Mouse (Mus musculus) forebrain, postnatal 0 days (tissue): ENCODE measurements at regions not wholly inside any gene's neighbourhood (a gene's known extent, or its start where the extent isn't known, plus 50 kb on each side); places are given as distances from the start of the nearest gene placed in this dataset.
"Not testable (repeated sequence)": the region's sequence is repeated elsewhere in the genome, so short reads cannot be mapped to it uniquely, and the experiment has no call there.

ENCODE experiments used
- ATAC-seq: fragments of 200-750 bp; cut with Nextera tagmentation; 2 replicates; pipeline ENCODE4 v1.8.0; 2017; ENCODE audit warnings: mild to moderate bottlenecking, moderate library complexity
- DNase-seq: peaks from one replicate; pipeline ENCODE4 v3.0.0-alpha.2; 2015
- H3K27ac ChIP-seq: fragments of 300-500 bp; sonication (generic); 2 replicates; pipeline ENCODE4 v1.5.1; 2014; ENCODE audit warnings: low read depth, mild to moderate bottlenecking, antibody characterized with exemption, low read length, moderate library complexity, mixed read lengths
- H3K27me3 ChIP-seq: fragments of 300-500 bp; sonication (generic); 2 replicates; pipeline ENCODE4 v1.6.1; 2014; ENCODE audit warnings: mild to moderate bottlenecking, low read length, mixed read lengths; ENCODE audit not compliant: insufficient read depth
- H3K36me3 ChIP-seq: fragments of 300-500 bp; sonication (generic); 2 replicates; pipeline ENCODE4 v1.6.1; 2014; ENCODE audit warnings: mild to moderate bottlenecking, moderate library complexity; ENCODE audit not compliant: insufficient read depth
- H3K4me1 ChIP-seq: fragments of 300-500 bp; sonication (generic); 2 replicates; pipeline ENCODE4 v1.6.1; 2014; ENCODE audit warnings: antibody characterized with exemption; ENCODE audit not compliant: insufficient read depth
- H3K4me2 ChIP-seq: fragments of 300-500 bp; sonication (generic); 2 replicates; pipeline ENCODE4 v1.6.1; 2014; ENCODE audit warnings: low read depth, mild to moderate bottlenecking, moderate library complexity
- H3K4me3 ChIP-seq: fragments of 300-500 bp; sonication (generic); 2 replicates; pipeline ENCODE4 v1.5.1; 2014; ENCODE audit warnings: low read depth, low read length, mixed read lengths
- H3K9ac ChIP-seq: fragments of 300-500 bp; sonication (generic); 2 replicates; pipeline ENCODE4 v1.6.1; 2014; ENCODE audit warnings: mild to moderate bottlenecking
- H3K9me3 ChIP-seq: fragments of 300-500 bp; sonication (generic); 2 replicates; pipeline ENCODE4 v1.6.1; 2016; ENCODE audit warnings: low read length
- CTCF ChIP-seq: sonication (generic); IDR thresholded peaks from 2 replicates; pipeline ENCODE4 v1.5.1; 2016; ENCODE audit warnings: antibody characterized with exemption, control low read depth, low read depth
- WGBS: fragments of 180-500 bp; shearing (Covaris S2); extraction: QIAGEN DNeasy Blood & Tissue Kit; methylation state at CpG from one replicate; pipeline ENCODE4 v1.1.7; 2014; 5-methylcytosine and 5-hydroxymethylcytosine counted together

GRCm38 (mm10) chr5:148682553-148682952 is 130.0 kb upstream of the Ubl3 start:
- no peak overlapping the region for H3K27ac ChIP-seq
- WGBS = 97% methylated on average over 6 of the region's 6 CpGs
- no peak for TF ChIP-seq CTCF

DNA sequence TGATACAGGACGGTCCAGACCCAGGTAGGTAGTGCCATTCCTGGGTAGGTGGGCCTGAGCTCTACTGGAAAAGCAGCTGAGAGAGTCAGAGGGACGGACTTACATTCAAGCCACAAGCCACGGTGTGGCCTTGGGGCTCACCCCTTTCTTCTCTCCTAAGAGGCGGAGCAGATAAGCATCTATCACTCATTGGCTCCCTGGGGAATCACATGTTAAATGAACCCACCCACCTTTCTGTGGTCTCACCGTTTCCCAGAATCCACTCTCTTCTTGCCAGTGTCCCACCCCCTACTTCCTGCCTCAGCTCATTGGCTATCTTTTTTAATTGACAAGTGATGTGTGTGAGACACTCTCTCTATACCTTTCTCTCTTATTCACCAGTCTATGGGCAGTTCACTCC is 127.8 kb upstream of the Ubl3 start:
- Histone ChIP-seq H3K4me2 (no peak overlapping the region), H3K4me1 (no peaks in the 10 kb centered on the region), H3K27me3 (no peaks in the 10 kb centered on the region), H3K4me3 (no peak overlapping the region), H3K27ac (no peak overlapping the region), H3K9me3 (no peaks in the 10 kb centered on the region), H3K9ac (no peak overlapping the region), H3K36me3 (no peaks in the 10 kb centered on the region)
- WGBS = 91% methylated on average over 5 of the region's 5 CpGs
- DNase-seq (no peak), ATAC-seq (no peak)
- no peak for TF ChIP-seq CTCF

More at GRCm38 (mm10) chr5:148682553-148682952, 130.0 kb upstream of the Ubl3 start:
- ATAC-seq (no peak), DNase-seq (no peak)
- Histone ChIP-seq H3K27me3 (no peaks in the 10 kb centered on the region), H3K4me2 (no peak overlapping the region), H3K36me3 (no peaks in the 10 kb centered on the region), H3K9ac (no peak overlapping the region), H3K4me3 (no peak overlapping the region), H3K9me3 (no peaks in the 10 kb centered on the region), H3K4me1 (no peaks in the 10 kb centered on the region)

- WGBS = 95% methylated on average over 4 of the region's 4 CpGs
- Histone ChIP-seq H3K4me3 (no peak overlapping the region), H3K36me3 (no peaks in the 10 kb centered on the region), H3K9ac (no peak overlapping the region), H3K27me3 (no peaks in the 10 kb centered on the region), H3K4me2 (no peak overlapping the region), H3K27ac (no peak overlapping the region), H3K9me3 (no peaks in the 10 kb centered on the region), H3K4me1 (no peaks in the 10 kb centered on the region)
- DNase-seq = no peak
- ATAC-seq = no peak
- TF ChIP-seq CTCF = no peak
Observed at GRCm38 (mm10) chr5:148679586-148679985, 127.0 kb upstream of the Ubl3 start.

GRCm38 (mm10) chr5:148678285-148678937 is 125.8 kb upstream of the Ubl3 start:
- ATAC-seq, H3K27me3 ChIP-seq, H3K4me3 ChIP-seq, H3K36me3 ChIP-seq, H3K4me2 ChIP-seq, H3K9me3 ChIP-seq, DNase-seq, H3K4me1 ChIP-seq, H3K27ac ChIP-seq, H3K9ac ChIP-seq: not testable (repeated sequence)
- whole genome bisulfite sequencing = 92% methylated on average over 12 of the region's 12 CpGs

- no peak for ATAC-seq
- 74% methylated on average over 12 of the region's 12 CpGs for WGBS
- H3K36me3 ChIP-seq = no peaks in the 10 kb centered on the region
Observed at GRCm38 (mm10) chr5:148674281-148674680, 121.7 kb upstream of the Ubl3 start.

GRCm38 (mm10) chr5:148662281-148662741 is 109.7 kb upstream of the Ubl3 start:
- no peak overlapping the region for H3K4me3 ChIP-seq
- peak; percentile 63 for DNase-seq
- H3K27ac ChIP-seq = no peak overlapping the region
- H3K27me3 ChIP-seq = no peaks in the 10 kb centered on the region
- peak overlapping the region; percentile 16 for H3K4me2 ChIP-seq
- H3K36me3 ChIP-seq = no peaks in the 10 kb centered on the region
- peak; percentile 83 for ATAC-seq
- no peak for TF ChIP-seq CTCF
- peak overlapping the region; percentile 25; the same call in 1 of the 2 replicates for H3K9ac ChIP-seq
- no peaks in the 10 kb centered on the region for H3K4me1 ChIP-seq
- 0 out of 2 replicates have a peak, but pooled peaks cover 4% of the 10 kb centered on the region for H3K9me3 ChIP-seq
- 40% methylated on average over 15 of the region's 15 CpGs for WGBS

More at GRCm38 (mm10) chr5:148674281-148674680, 121.7 kb upstream of the Ubl3 start:
- TF ChIP-seq CTCF = no peak
- Histone ChIP-seq H3K27ac (no peak overlapping the region), H3K9ac (no peak overlapping the region), H3K9me3 (no peaks in the 10 kb centered on the region), H3K4me3 (no peak overlapping the region), H3K27me3 (no peaks in the 10 kb centered on the region), H3K4me1 (no peaks in the 10 kb centered on the region), H3K4me2 (no peak overlapping the region)
- no peak for DNase-seq

DNA sequence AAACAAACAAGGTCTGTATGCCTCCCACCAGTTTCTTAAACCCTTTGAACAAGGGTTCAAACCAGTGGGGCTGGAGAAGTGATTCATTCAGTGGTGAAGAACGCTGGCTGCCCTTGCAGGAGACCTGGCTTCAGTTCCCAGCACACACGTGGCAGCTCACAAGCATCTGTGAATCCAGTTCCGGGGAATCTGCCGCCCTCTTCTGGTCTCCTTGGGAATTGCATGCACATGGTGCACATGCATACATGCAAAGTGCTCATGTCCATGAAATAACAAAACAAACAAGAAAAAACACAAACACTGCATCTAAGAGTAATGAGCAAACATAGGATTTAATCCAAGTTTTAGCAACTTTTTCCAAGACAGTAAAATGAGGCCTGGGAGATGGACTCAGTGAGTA is 108.5 kb upstream of the Ubl3 start:
- WGBS = 89% methylated on average over 4 of the region's 4 CpGs

More for the DNA sequence above, 108.5 kb upstream of the Ubl3 start:
- Histone ChIP-seq H3K9me3 (0 out of 2 replicates have a peak, but pooled peaks cover 4% of the 10 kb centered on the region), H3K27me3 (no peaks in the 10 kb centered on the region), H3K4me3 (no peak overlapping the region), H3K4me1 (no peaks in the 10 kb centered on the region), H3K9ac (no peak overlapping the region), H3K4me2 (no peak overlapping the region), H3K27ac (no peak overlapping the region), H3K36me3 (no peaks in the 10 kb centered on the region)
- DNase-seq (no peak), ATAC-seq (no peak)
- peak; percentile 55 for TF ChIP-seq CTCF
